ENCODE assay signal across 25 mouse cellular contexts in the genomic region with DNA sequence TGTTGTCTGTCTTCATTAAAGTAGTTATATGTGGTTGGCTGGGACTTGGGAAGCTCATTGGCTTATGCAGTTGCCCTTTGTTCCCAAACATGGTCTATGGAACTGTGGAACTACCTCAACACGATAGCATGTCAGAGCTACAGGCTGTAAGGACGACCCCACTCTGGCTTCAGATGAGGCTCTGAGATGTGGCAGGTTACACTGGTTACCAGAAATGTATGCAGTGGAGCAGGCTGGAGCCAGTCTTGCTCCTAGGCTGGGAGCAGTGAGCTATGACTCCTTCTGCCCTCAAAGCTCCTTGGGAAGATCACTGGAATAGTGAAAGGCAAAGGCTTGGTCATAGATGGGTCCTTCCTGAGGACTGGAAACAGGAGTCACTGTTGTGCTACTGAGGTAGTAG.
DNase-seq lines count a peak whose midpoint lies in the region; ATAC-seq and TF ChIP-seq lines count a peak whose summit lies in the region.
"Had no signal": no experiment of that assay in that cellular context is flagged by ENCODE, and none has a peak within 500 bp of the region (broad histone marks: within the 10 kb centered on the region; RNA-seq: fewer than 3 reads in every experiment).

No protein-coding gene starts in this region.

- H3K4me2 ChIP-seq in kidney, embryonic 16.5 days (replicated peaks; ENCODE audit: low read depth, low read length): no peak overlapping the region
- H3K4me2 ChIP-seq: embryonic facial prominence, embryonic 13.5 days; embryonic facial prominence, embryonic 15.5 days; forebrain, embryonic 12.5 days had no signal

- no peak overlapping the region for H3K4me3 ChIP-seq in kidney, embryonic 16.5 days (ENCODE audit: low read length)
- no peak overlapping the region for H3K4me3 ChIP-seq in ES-E14 (ENCODE audit: insufficient read depth in 1 of 2, low read depth in 1 of 2, low read length in 2 of 2, poor library complexity in 1 of 2, severe bottlenecking in 1 of 2)
- H3K4me3 ChIP-seq: embryonic facial prominence, embryonic 13.5 days; embryonic facial prominence, embryonic 15.5 days; erythroblast, embryonic 14.5 days; forebrain, embryonic 10.5 days; forebrain, embryonic 12.5 days had no signal

- peak; percentile 80 for DNase-seq in heart, adult 11 months
- no peak for DNase-seq in heart, adult 18-20 months
- no peak for DNase-seq in kidney, postnatal 10 days
- no peak for DNase-seq in ES-E14 (ENCODE audit: low read depth, low spot score)
- DNase-seq: adrenal gland, adult 2 months; adrenal gland, postnatal 10 days; adrenal gland, postnatal 25 days; B cell, adult 2 months; cerebellum, adult 11 months; cerebellum, adult 18-20 months; cerebellum, adult 8-10 months; cerebellum, adult 9-11 months; cerebellum, postnatal 14 days; cerebellum, postnatal 36 days; embryo, embryonic 11 days had no signal

- WGBS in kidney, embryonic 16.5 days: 64% methylated on average over 2 of the region's 2 CpGs

- H3K27me3 ChIP-seq in kidney, embryonic 16.5 days (ENCODE audit: insufficient read depth, low read length): no peaks in the 10 kb centered on the region
- H3K27me3 ChIP-seq: CH12.LX; embryonic facial prominence, embryonic 13.5 days; embryonic facial prominence, embryonic 15.5 days; forebrain, embryonic 12.5 days had no signal

- ATAC-seq in kidney, embryonic 16.5 days (ENCODE audit: low FRiP score, low TSS enrichment): 0 out of 2 replicates have a peak, but pooled peaks have one; percentile 46
- ATAC-seq: CD4-positive, CD25-positive, alpha-beta regulatory T cell, adult 4 months; forebrain, embryonic 14.5 days; forebrain, embryonic 16.5 days had no signal

- H3K9ac ChIP-seq in kidney, embryonic 16.5 days (replicated peaks; ENCODE audit: low read length): no peak overlapping the region
- H3K9ac ChIP-seq in ES-E14 (ENCODE audit: insufficient read depth, low read depth, low read length, poor library complexity, severe bottlenecking): no peak overlapping the region
- H3K9ac ChIP-seq: embryonic facial prominence, embryonic 13.5 days; embryonic facial prominence, embryonic 15.5 days; forebrain, embryonic 12.5 days had no signal

- in situ Hi-C loops in ES-E14 (cut with MboI; ENCODE audit: low sequenced_read_pairs in 2 of 2, unreplicated experiment in 2 of 2): no loop called here

- no peaks in the 10 kb centered on the region for H3K9me3 ChIP-seq in kidney, embryonic 16.5 days (ENCODE audit: low read length)
- no peaks in the 10 kb centered on the region for H3K9me3 ChIP-seq in ES-E14 (ENCODE audit: control insufficient read depth, insufficient read depth, low read depth, low read length)
- H3K9me3 ChIP-seq: embryonic facial prominence, embryonic 13.5 days; embryonic facial prominence, embryonic 15.5 days; forebrain, embryonic 10.5 days; forebrain, embryonic 12.5 days had no signal

- no peaks in the 10 kb centered on the region for H3K36me3 ChIP-seq in kidney, embryonic 16.5 days (ENCODE audit: insufficient read depth, low read length)
- H3K36me3 ChIP-seq in ES-E14 (ENCODE audit: control insufficient read depth, insufficient read depth, low read length, poor library complexity, severe bottlenecking): no peaks in the 10 kb centered on the region; the same call in 1 of the 2 replicates
- H3K36me3 ChIP-seq: embryonic facial prominence, embryonic 13.5 days; embryonic facial prominence, embryonic 15.5 days; forebrain, embryonic 10.5 days; forebrain, embryonic 12.5 days had no signal

- H3K27ac ChIP-seq in kidney, embryonic 16.5 days (ENCODE audit: low read length): no peak overlapping the region
- peak overlapping the region; percentile 31; the same call in 1 of the 2 replicates for H3K27ac ChIP-seq in ES-E14 (ENCODE audit: insufficient read depth, low read depth, low read length, poor library complexity, severe bottlenecking)
- H3K27ac ChIP-seq: embryonic facial prominence, embryonic 13.5 days; embryonic facial prominence, embryonic 15.5 days; forebrain, embryonic 10.5 days; forebrain, embryonic 12.5 days had no signal

- peaks cover 13% of the 10 kb centered on the region; the same call in 1 of the 2 replicates for H3K4me1 ChIP-seq in kidney, embryonic 16.5 days (ENCODE audit: insufficient read depth, low read length)
- H3K4me1 ChIP-seq in ES-E14 (ENCODE audit: control insufficient read depth in 2 of 2, insufficient read depth in 2 of 2, low read length in 2 of 2, poor library complexity in 1 of 2): no peaks in the 10 kb centered on the region
- H3K4me1 ChIP-seq: embryonic facial prominence, embryonic 15.5 days; forebrain, embryonic 12.5 days had no signal

TF ChIP-seq in ES-E14, 5 proteins besides CTCF, POLR2A, EP300 and RAD21:
- TF ChIP-seq ZC3H11A (IDR thresholded peaks at IDR 0.05; ENCODE audit: borderline replicate concordance, low read depth, low read length): no peak
- no peak for TF ChIP-seq HCFC1 (IDR thresholded peaks at IDR 0.05; ENCODE audit: borderline replicate concordance, insufficient read depth, low read length)
- TF ChIP-seq ZNF384 (IDR thresholded peaks at IDR 0.05; ENCODE audit: low read depth, low read length): no peak
- TF ChIP-seq MAFK (IDR thresholded peaks at IDR 0.05; ENCODE audit: insufficient read depth, low read depth, low read length): no peak
- TF ChIP-seq CHD2 (IDR thresholded peaks at IDR 0.05; ENCODE audit: low read depth, low read length): no peak
TF ChIP-seq in ES-E14: peak in this region for 0.
